Mouse (Mus musculus): ENCODE measurements around the gene Osr1.

GRCm38 (mm10) chr12:9581011-9581410 is 11.1 kb downstream of the Osr1 start:
- TF ChIP-seq CTCF (conservative IDR thresholded peaks at IDR 0.05; ENCODE audit: low read length) (no peak), POU5F1 (IDR thresholded peaks at IDR 0.05; ENCODE audit: borderline replicate concordance, low read length) (no peak)
